Comparison of ENCODE assay signal across 1 mouse cellular context in genomic region chrX:101266631-101267030, GRCm38 (mm10).
TF ChIP-seq lines count a peak whose summit lies in the region.

No protein-coding gene starts in this region.

TF ChIP-seq in CH12.LX, 34 proteins besides CTCF, POLR2A, EP300 and RAD21 (continued from another document):
- TF ChIP-seq NELFE (IDR thresholded peaks at IDR 0.05; ENCODE audit: low read depth, low read length) (no peak), MAFK (IDR thresholded peaks at IDR 0.05; ENCODE audit: insufficient replicate concordance, low read length) (no peak), RCOR1 (conservative IDR thresholded peaks at IDR 0.05; ENCODE audit: low read depth, low read length) (no peak), ZKSCAN1 (IDR thresholded peaks at IDR 0.05; ENCODE audit: borderline replicate concordance, low read depth, low read length) (no peak), SMC3 (IDR thresholded peaks at IDR 0.05; ENCODE audit: low read depth, low read length) (no peak), USF2 (conservative IDR thresholded peaks at IDR 0.05; ENCODE audit: low read depth, low read length) (no peak), KAT2A (IDR thresholded peaks at IDR 0.05; ENCODE audit: insufficient replicate concordance, low read length) (no peak), CHD1 (IDR thresholded peaks at IDR 0.05; ENCODE audit: low read depth, low read length) (no peak), ZC3H11A (IDR thresholded peaks at IDR 0.05; ENCODE audit: low read depth, low read length) (no peak), PAX5 (IDR thresholded peaks at IDR 0.05; ENCODE audit: low read length) (no peak), UBTF (IDR thresholded peaks at IDR 0.05; ENCODE audit: low read depth, low read length) (no peak), CHD2 (IDR thresholded peaks at IDR 0.05; ENCODE audit: low read length) (no peak), MEF2A (IDR thresholded peaks at IDR 0.05; ENCODE audit: borderline replicate concordance, low read depth, low read length) (no peak), MYC (IDR thresholded peaks at IDR 0.05; ENCODE audit: low read depth, low read length) (no peak), E2F4 (IDR thresholded peaks at IDR 0.05; ENCODE audit: insufficient replicate concordance, low read depth, low read length) (no peak)
